27 mouse cellular contexts compared by ENCODE assay signal in genomic region chr3:104954551-104954950, GRCm38 (mm10). TPM values are rescaled to one million over a fixed set of nuclear protein-coding genes. Genes with fewer than 3 reads are reported as not detected.
"Had no signal": no experiment of that assay in that cellular context is flagged by ENCODE, and none has a peak within 500 bp of the region (broad histone marks: within the 10 kb centered on the region; RNA-seq: fewer than 3 reads in every experiment).

No protein-coding gene starts in this region.

- H3K4me1 ChIP-seq: hindbrain, embryonic 12.5 days; limb, embryonic 12.5 days; liver, embryonic 13.5 days had no signal

- H3K4me3 ChIP-seq: gastrocnemius, adult 2 months; heart, adult 2 months; heart, embryonic 13.5 days; heart, embryonic 15.5 days; hindbrain, embryonic 10.5 days; hindbrain, embryonic 12.5 days; intestine, embryonic 15.5 days; layer of hippocampus, adult 2 months; left cerebral cortex, adult 2 months; limb, embryonic 12.5 days; liver, embryonic 13.5 days had no signal

- H3K9me3 ChIP-seq: heart, embryonic 13.5 days; heart, embryonic 15.5 days; hindbrain, embryonic 10.5 days; hindbrain, embryonic 12.5 days; intestine, embryonic 15.5 days; limb, embryonic 12.5 days; liver, embryonic 13.5 days had no signal

- DNase-seq: gastrocnemius, adult 2 months; gastrocnemius, postnatal 10 days; gastrocnemius, postnatal 25 days; heart, adult 2 months; heart, postnatal 14 days; heart, postnatal 4 days; kidney, adult 18-20 months; kidney, adult 8-10 months; kidney, postnatal 10 days; kidney, postnatal 25 days; kidney, postnatal 4 days; liver; liver, embryonic 13.5 days had no signal

- ATAC-seq: hindbrain, embryonic 16.5 days; inflammation-experienced regulatory T-cells, adult 6 months; intestine, embryonic 15.5 days; intestine, postnatal 0 days had no signal

- H3K9ac ChIP-seq: heart, embryonic 13.5 days; heart, embryonic 15.5 days; hindbrain, embryonic 12.5 days; hindbrain, embryonic 14.5 days; intestine, embryonic 15.5 days; limb, embryonic 12.5 days; liver, embryonic 13.5 days had no signal

- H3K4me2 ChIP-seq: heart, embryonic 13.5 days; heart, embryonic 15.5 days; hindbrain, embryonic 12.5 days; hindbrain, embryonic 14.5 days; intestine, embryonic 15.5 days; limb, embryonic 12.5 days; liver, embryonic 11.5 days; liver, embryonic 13.5 days had no signal

- H3K27ac ChIP-seq: gastrocnemius, adult 2 months; heart, adult 2 months; heart, embryonic 13.5 days; heart, embryonic 15.5 days; hindbrain, embryonic 10.5 days; hindbrain, embryonic 12.5 days; hindbrain, embryonic 14.5 days; intestine, embryonic 15.5 days; layer of hippocampus, adult 2 months; left cerebral cortex, adult 2 months; limb, embryonic 12.5 days; liver, embryonic 13.5 days had no signal

RNA-seq across cellular contexts. Expression of gene Wnt2b, which starts 7.2 kb away (rescaled TPM):
- total RNA-seq: granulocyte monocyte progenitor cell, adult 5-6 weeks had no signal
